Mouse (Mus musculus) myocyte (in vitro differentiated cells): ENCODE results near the gene Fbxl14.

Source experiments
- CEBPB ChIP-seq: IDR thresholded peaks from 2 replicates; pipeline ENCODE4 v1.6.1; 2011; ENCODE audit warnings: mild to moderate bottlenecking, moderate library complexity; ENCODE audit not compliant: poor library complexity, insufficient read depth, severe bottlenecking
- E2F4 ChIP-seq: IDR thresholded peaks from one replicate; pipeline ENCODE4 v1.6.1; 2011; ENCODE audit warnings: mild to moderate bottlenecking, control low read depth, moderate library complexity; ENCODE audit not compliant: insufficient read depth
- MAX ChIP-seq: IDR thresholded peaks from one replicate; pipeline ENCODE4 v1.6.1; 2011; ENCODE audit warnings: low read depth, mild to moderate bottlenecking, control low read depth
- MYOD1 ChIP-seq, 3 experiments: IDR thresholded peaks; one replicate each; pipeline ENCODE4 v1.6.1; 2011; ENCODE audit warnings: control low read depth in 2 of 3, low read depth in 2 of 3, mild to moderate bottlenecking in 2 of 3, moderate library complexity in 1 of 3; ENCODE audit not compliant: insufficient read length in 2 of 3, control insufficient read depth in 1 of 3
- MYOG ChIP-seq, 3 experiments: IDR thresholded peaks; one replicate each; pipeline ENCODE4 v1.6.1; 2011; ENCODE audit warnings: control low read depth in 2 of 3, low read depth in 2 of 3, mild to moderate bottlenecking in 2 of 3; ENCODE audit not compliant: insufficient read length in 2 of 3, control insufficient read depth in 1 of 3, insufficient read depth in 1 of 3
- POLR2A ChIP-seq: IDR thresholded peaks from one replicate; pipeline ENCODE4 v1.6.1; 2011; ENCODE audit warnings: low read depth, mild to moderate bottlenecking, control low read depth, moderate library complexity; ENCODE audit not compliant: insufficient read length
- POLR2AphosphoS2 ChIP-seq: IDR thresholded peaks from one replicate; pipeline ENCODE4 v1.6.1; 2011; ENCODE audit warnings: low read depth, control low read depth; ENCODE audit not compliant: insufficient read length
- REST ChIP-seq: IDR thresholded peaks from one replicate; pipeline ENCODE4 v1.6.1; 2011; ENCODE audit warnings: mild to moderate bottlenecking, control low read depth, moderate library complexity; ENCODE audit not compliant: insufficient read depth, insufficient read length
- TCF12 ChIP-seq: IDR thresholded peaks from one replicate; pipeline ENCODE4 v1.6.1; 2011; ENCODE audit warnings: mild to moderate bottlenecking, control low read depth; ENCODE audit not compliant: poor library complexity, insufficient read depth, severe bottlenecking
- TCF3 ChIP-seq: IDR thresholded peaks from one replicate; pipeline ENCODE4 v1.6.1; 2011; ENCODE audit warnings: low read depth, control low read depth; ENCODE audit not compliant: insufficient read length

GRCm38 (mm10) chr6:119478560-119479342, 717 bp upstream of the Fbxl14 start:
- no peak for TF ChIP-seq MAX
- TF ChIP-seq POLR2A, result peak; percentile 69
- TF ChIP-seq POLR2AphosphoS2, result peak; percentile 72
- no peak for TF ChIP-seq E2F4
- TF ChIP-seq TCF3, result no peak
- TF ChIP-seq MYOG (IDR thresholded peaks at IDR 0.05; ENCODE audit: control insufficient read depth in 1 of 3, insufficient read depth in 1 of 3, insufficient read length in 2 of 3, low read depth in 2 of 3), result peak in 1 of 3 experiments; percentile 36
- TF ChIP-seq CEBPB, result no peak
- no peak for TF ChIP-seq TCF12
- no peak for TF ChIP-seq REST
- TF ChIP-seq MYOD1 (IDR thresholded peaks at IDR 0.05; ENCODE audit: control insufficient read depth in 1 of 3, insufficient read length in 2 of 3, low read depth in 2 of 3), result no peak
